Mouse (Mus musculus) kidney, adult 10 weeks (tissue): ENCODE measurements around the gene Mamdc2. TPM values are rescaled to one million over a fixed set of nuclear protein-coding genes. Genes with fewer than 3 reads are reported as not detected.

ENCODE experiments used
- polyA plus RNA-seq: library from polyadenylated mRNA; stranded (reverse); fragments of 350-450 nt; fragmentation: Illumina TruSeq; extraction: RNeasy Lipid Tissue Mini Kit (QIAGEN cat#74804); gene quantifications from one replicate; pipeline ENCODE4 v1.2.3, GENCODE M21; 2014; ENCODE audit warnings: low read depth, low replicate concordance

Gene Mamdc2
- 1.4 TPM for polyA plus RNA-seq

GRCm38 (mm10) chr19:23447988-23448497 is at the start of gene Mamdc2:
TSS of gene Mamdc2 (minus strand) at chr19:23448442.

GRCm38 (mm10) chr19:23273355-23274053 is 174.7 kb downstream of the Mamdc2 start, which contains the start of gene Smc5:
TSS of gene Smc5 (minus strand) at chr19:23273897.

Other genes starting within 250 kb of the Mamdc2 start
- 37.6 TPM for gene Smc5, start 174.5 kb downstream of the Mamdc2 start, polyA plus RNA-seq
- gene 1700028P14Rik, start 204.4 kb upstream of the Mamdc2 start, polyA plus RNA-seq: not detected
- 27.5 TPM for gene Ptar1, start 239.0 kb upstream of the Mamdc2 start, polyA plus RNA-seq